Mouse (Mus musculus): ENCODE measurements around the gene Rplp2.
A peak's percentile ranks its signal among the peaks of the same experiment; 100 is the strongest.

The Rplp2 gene

DNA sequence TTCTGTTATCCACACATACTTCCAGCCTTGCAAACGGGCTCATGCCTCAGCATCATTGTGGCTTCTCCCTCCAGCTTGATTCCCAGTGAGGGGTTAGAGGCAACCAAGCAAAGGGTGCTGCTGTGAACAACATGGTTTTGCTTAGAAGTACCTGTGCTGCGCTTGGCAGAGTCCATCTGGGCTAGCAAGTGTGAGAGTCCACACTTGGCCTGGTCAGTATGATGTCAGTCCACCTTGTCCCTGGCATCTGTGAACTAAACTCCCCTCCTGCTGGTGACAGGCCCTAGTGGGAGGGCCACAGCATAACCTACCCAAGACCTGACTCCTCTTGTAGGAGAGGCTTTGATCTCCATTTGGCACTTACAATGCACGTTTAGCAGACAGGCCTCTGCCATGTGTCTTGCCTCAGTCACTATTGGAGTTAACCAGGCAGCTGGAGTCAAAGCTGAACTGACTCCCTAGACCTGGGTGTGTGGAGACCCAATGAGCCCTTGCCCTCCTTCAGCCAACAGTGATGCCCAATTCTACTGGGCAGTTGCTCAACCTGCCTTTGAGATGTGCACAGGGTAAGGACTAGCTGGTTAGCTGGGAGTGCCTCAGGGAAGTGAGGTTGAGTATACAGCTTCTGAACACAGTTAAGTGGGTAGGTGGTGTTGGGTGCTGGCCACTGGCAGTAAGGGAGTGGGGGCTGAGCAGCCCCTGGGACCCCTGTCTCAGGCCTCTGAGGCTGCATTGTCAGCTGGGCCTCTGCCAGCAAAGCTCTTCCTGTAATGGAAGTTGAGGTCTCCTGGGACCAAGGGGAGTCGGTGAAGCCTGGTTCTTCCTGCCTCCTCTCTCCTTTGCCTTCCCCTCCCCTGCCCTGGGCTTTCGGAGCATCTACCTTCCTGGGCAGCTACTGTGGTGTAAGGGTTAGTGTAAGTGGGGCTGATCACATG lies 37.3 kb downstream of the Rplp2 start:
- DNase-seq = no peak

GRCm38 (mm10) chr7:141485186-141485585 lies 38.0 kb downstream of the Rplp2 start:
- no peak for DNase-seq

- no peak for DNase-seq
Measured at GRCm38 (mm10) chr7:141485606-141486005, 38.4 kb downstream of the Rplp2 start.

GRCm38 (mm10) chr7:141486239-141486638 lies 39.1 kb downstream of the Rplp2 start:
- DNase-seq = no peak

DNA sequence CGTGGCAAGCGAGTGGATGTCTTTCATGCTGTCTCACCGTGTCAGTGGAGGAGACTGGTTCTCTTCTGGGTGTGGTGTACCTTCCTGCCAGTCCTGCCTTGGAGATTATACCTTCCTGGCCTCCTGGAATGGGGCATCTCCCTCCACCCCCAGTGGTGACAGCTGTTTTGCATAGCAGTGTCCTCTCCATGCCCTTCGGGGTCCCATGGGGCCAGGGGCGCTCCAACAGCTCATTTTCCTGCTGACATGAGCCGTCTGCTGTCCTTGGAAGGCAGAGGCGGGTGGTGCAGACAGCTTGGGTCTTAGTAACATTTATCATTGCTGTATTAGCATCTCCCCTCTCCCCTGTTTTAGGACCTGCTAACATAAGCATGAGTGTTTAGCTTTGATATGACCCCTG lies 40.0 kb downstream of the Rplp2 start:
- no peak for DNase-seq

- DNase-seq = peak in 1 of 2 experiments; percentile 19
Measured at GRCm38 (mm10) chr7:141491151-141491550, 44.0 kb downstream of the Rplp2 start.

DNA sequence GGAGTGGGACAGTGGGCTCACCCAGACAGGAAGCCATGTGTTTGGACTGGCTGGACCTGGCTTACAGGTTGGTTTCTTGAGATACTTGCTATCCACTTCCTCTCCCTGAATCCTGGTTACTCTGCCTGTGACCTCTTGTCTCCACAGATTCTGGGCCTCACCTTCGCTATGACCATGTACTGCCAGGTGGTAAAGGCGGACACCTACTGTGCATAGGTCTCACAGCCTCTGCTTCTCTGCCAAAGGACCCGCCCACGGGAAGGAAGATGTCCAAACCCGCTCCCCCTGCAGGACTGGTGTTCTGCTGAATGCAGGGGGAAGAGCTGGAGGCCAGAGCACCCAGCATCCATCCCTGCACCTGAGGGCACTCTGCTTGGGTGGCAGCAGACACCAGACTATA lies 45.6 kb downstream of the Rplp2 start:
- DNase-seq = no peak

- no peak for DNase-seq
Measured at GRCm38 (mm10) chr7:141493729-141494128, 46.6 kb downstream of the Rplp2 start.

DNA sequence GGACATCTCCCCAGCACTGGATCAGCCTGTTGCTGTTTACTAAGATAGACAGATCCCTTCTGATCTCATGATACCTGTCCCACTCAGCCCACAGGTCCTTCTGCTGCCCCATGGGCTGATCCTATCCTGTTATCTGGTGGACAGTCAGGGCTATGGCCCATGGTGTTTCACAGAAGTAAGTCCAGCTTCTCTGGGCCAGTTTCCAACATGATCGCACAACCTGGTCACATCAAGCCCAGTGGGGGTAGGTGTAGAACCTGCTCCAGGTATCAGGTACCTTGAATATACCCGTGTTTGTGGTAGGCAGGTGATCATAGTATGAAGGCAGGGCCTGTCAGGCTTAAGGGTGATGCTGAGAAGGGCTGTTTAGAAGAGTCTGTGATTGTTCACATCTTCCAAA lies 48.2 kb downstream of the Rplp2 start:
- DNase-seq = no peak

GRCm38 (mm10) chr7:141495940-141496339 lies 48.8 kb downstream of the Rplp2 start:
- DNase-seq = no peak

DNA sequence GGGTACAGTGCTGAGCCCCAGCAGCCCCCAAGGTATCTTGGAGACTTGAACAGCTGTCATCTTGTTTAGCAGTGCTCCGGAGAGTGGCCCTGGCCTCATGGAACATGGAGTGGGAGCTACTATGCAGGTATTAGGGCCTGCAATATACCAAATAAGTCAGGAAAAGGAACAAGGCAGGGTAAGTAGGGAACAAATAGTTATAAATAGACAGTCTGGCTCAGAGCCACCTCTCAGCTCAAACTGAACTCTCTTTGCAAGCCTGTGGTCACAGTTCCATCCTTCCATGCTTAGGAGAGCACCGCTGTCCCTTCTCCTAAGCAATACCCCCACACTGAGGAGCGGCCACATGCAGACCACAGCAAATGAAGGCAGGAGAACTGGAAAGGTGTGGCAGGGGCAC lies 50.4 kb downstream of the Rplp2 start:
- DNase-seq = no peak
